Mouse (Mus musculus) layer of hippocampus, postnatal 36 days (tissue): ENCODE results near the gene Zdhhc20. TPM values are rescaled to one million over a fixed set of nuclear protein-coding genes. Genes with fewer than 3 reads are reported as not detected.
A peak's percentile ranks its signal among the peaks of the same experiment; 100 is the strongest.
"Not testable (repeated sequence)": the region's sequence is repeated elsewhere in the genome, so short reads cannot be mapped to it uniquely, and the experiment has no call there.

ENCODE experiments used
- DNase-seq, 2 experiments: peaks; one replicate each; pipeline ENCODE4 v3.0.0; 2022
- total RNA-seq, 2 experiments: library from RNA; stranded (reverse); gene quantifications; 2 replicates each; pipeline ENCODE4 v1.2.3; 2021

The Zdhhc20 gene
- 10 to 100 TPM; 41.5 to 41.6 TPM for total RNA-seq

- DNase-seq, result peak; percentile 96
Observed at GRCm38 (mm10) chr14:57890011-57890842, at the start of gene Zdhhc20. TSS of gene Zdhhc20 (minus strand) at chr14:57890276.

GRCm38 (mm10) chr14:57937297-57937696 is 47.2 kb upstream of the Zdhhc20 start:
- DNase-seq, result no peak

DNA sequence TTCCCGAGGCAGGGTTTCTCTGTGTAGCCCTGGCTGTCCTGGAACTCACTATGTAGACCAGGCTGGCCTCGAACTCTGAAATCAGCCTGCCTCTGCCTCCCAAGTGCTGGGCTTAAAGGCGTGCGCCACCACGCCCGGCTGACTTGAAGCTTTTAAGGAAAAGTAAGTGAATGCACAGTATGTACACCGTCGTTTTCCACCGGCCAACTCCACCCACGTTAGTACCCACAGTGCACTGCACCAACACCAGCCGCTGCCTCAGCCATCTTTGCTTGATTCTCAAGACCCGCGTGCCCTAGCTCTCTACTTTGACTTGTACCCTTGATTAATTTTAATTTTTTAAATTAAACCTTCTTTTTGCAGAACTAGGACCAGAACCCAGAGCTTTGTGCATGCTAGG is 44.6 kb upstream of the Zdhhc20 start:
- DNase-seq, result no peak

DNA sequence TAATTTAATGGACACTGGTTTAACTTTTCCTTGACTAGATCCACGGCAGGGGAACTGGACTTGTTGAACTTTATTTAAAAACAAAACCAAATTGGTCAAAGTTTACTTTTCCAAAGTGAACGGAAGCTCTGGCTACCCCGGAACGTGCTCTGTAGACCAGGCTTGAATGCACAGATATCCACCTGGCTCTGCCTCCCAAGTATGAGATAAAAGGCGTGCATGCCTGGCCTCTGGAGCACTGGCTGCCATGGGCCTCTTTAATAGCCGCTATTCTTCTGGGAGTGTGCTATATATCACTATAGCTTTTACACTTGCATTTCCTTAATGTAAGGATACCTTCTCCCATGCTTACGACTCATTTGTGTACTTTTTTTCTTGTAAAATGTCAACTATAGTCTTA is 43.5 kb upstream of the Zdhhc20 start:
- no peak for DNase-seq

DNA sequence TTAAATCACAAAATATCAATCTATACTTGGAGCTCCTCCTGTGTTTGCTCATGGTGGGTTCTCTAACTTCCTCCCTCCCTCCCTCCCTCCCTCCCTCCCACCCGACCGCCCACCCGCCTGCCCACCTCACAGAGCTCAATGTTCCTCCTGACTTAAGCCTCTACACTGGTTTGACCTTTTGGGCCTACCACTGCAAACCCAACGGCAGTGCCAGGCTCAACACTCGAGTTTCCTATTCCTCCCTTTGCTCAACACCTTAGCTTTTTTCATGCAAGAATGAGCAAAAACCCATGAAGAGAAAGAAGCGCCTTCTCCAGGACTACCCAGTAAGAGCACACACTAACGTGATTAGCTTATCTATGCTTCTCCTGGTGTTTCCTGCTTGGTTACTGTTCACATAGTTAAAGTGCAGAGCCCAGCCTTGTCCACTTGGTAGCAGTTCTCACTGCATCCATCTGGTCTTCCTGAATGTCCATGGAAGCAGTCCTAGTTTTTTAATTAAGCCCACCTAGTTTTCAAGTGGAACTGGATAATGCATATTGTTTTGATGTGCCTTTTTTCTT is 42.9 kb upstream of the Zdhhc20 start:
- DNase-seq, result no peak

DNA sequence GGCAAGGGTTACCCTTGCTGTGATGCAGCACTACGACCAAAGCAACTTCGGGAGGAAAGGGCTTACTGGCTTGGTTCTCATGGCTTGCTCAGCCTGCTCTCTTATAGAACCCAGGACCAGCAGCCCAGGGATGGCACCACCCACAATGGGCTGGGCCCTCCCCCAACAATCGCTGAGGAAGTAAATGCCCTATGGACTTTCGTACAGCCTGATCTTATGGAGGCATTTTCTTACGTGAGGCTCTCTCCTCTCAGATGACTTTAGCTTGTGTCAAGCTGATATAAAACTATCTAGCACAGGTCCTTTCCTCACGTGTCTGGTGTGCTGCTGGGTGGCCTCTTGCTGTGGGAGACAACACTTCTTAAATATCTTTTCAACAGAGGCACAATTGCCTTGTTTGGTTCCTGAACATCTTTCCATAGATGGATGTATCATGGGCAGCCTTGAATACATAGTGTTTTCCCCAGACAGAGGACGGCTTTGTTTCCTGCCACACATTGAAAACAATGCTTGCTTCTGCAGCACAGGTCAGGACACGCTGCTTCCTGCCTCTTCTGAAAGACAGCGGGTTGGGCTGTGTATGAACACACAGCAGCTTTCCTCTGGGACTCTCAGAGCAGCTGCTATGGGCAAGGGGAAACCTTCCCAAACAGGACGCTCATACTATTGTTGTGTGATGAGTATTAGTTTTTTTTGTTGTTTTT is 31.5 kb upstream of the Zdhhc20 start:
- DNase-seq, result peak; percentile 12 to 14

- peak in 1 of 2 experiments; percentile 14 for DNase-seq
Observed at GRCm38 (mm10) chr14:57920568-57921310, 30.7 kb upstream of the Zdhhc20 start.

- no peak for DNase-seq
Observed at GRCm38 (mm10) chr14:57919148-57919875, 29.2 kb upstream of the Zdhhc20 start.

DNA sequence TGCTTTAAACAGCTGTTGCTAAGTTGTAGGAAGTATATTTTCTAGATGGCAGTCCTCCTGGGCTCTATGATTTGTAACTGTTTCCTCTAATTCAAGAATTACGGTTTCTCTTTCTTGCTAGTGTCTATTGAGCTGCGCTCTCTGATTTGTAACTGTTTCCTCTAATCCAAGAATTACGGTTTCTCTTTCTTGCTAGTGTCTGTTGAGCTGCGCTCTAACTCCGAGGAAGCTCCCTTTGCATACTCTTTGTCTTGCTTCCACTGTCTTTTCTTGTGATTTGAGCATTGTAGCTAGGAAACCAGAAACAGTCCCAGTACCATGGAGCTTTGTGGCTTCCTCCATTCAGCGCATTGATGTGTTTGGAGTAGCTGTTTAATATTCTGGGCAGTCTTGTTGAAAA is 25.3 kb upstream of the Zdhhc20 start:
- no peak for DNase-seq

DNA sequence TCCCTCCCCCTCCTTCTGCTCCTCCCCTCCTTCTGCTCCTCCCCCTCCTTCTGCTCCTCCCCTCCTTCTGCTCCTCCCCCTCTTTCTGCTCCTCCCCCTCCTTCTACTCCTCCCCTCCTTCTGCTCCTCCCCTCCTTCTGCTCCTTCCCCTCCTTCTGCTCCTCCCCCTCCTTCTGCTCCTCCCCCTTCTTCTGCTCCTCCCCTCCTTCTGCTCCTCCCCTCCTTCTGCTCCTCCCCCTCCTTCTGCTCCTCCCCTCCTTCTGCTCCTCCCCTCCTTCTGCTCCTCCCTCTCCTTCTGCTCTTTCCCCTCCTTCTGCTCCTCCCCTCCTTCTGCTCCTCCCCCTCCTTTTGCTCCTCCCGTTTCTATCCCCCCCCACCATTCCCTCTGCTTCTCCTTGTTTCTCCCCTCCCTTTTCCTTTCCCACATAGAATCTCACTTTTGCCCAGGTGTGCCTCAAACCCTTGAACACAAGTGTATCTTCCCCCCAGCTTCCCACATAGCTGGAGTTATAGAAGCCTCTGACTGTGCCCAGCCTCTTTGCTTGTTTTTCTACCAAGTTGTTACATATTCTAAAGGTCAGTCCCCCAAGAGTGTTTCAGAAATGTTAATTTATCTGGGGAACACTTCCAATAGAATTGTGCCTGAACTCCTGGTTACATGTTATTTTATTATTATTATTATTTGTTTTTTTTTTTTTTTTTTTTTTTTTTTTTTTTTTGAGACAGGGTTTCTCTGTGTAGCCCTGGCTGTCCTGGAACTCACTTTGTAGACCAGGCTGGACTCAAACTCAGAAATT is 22.3 kb upstream of the Zdhhc20 start:
- not testable (repeated sequence) for DNase-seq

- DNase-seq, result not testable (repeated sequence)
Observed at GRCm38 (mm10) chr14:57911787-57912186, 21.7 kb upstream of the Zdhhc20 start.

- no peak for DNase-seq
Observed at GRCm38 (mm10) chr14:57911316-57911715, 21.2 kb upstream of the Zdhhc20 start.

GRCm38 (mm10) chr14:57910501-57911068 is 20.5 kb upstream of the Zdhhc20 start:
- peak; percentile 79 to 85 for DNase-seq

DNA sequence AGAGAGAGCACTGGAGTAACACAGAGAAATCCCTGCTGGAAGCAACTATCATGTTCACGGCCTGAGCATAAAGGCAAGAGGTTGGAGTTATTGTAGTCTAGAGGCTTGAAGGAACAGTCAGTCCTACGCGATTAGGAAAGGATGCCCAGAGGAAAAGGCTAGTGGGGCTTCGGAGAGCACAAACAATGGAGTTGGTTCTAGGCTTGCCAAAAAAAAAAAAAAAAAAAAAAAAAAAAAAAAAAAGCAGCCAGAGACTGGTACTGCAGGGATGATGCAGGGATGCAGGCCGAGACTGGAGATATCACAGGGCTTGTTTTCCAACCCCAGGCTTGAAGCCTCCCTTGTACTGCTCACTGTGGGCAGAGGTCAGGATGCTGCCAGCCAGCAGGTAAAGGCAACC is 19.2 kb upstream of the Zdhhc20 start:
- DNase-seq, result no peak

DNA sequence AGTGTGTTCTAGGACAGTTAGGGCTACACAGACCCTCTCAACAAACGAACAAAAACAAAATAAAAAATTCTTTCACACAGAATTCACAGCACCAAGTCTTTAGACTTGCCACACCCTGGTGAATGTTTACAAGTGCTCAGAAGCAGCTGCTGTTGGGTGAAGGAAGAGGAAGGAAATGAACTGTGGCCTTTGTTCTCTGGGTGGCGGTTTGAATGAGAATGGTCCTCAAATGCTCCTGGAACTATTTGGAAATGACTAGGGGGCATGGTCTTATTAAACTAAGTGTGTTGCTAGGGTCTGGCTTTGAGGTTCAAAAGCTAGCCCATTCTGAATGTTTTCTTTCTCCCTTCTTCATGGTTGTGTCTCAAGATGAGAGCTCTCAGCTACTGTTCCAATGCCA is 18.4 kb upstream of the Zdhhc20 start:
- no peak for DNase-seq

DNA sequence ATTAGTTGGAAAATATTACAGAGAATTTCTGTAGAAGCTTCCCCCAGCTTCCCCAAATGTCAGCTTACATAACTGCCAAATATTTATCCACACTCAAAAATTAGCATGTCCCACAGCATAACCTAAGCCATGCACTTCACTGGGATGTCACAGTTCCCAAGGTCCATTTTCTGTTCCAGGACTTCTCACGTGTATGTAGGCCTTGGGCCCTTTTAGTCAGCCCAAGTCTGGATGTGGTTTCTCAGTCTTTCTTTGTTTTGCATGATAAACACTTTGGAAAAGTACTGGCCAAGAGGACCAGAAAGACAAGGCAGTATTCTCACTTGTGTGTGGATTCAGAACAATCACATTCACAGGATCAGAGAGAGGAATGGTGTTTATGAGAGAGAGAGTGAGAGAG is 11.9 kb upstream of the Zdhhc20 start:
- no peak for DNase-seq

- no peak for DNase-seq
Observed at GRCm38 (mm10) chr14:57896882-57897281, 6.8 kb upstream of the Zdhhc20 start.

GRCm38 (mm10) chr14:57896088-57896871 is 6.2 kb upstream of the Zdhhc20 start:
- not testable (repeated sequence) for DNase-seq

GRCm38 (mm10) chr14:57894346-57894745 is 4.3 kb upstream of the Zdhhc20 start:
- DNase-seq, result no peak

DNA sequence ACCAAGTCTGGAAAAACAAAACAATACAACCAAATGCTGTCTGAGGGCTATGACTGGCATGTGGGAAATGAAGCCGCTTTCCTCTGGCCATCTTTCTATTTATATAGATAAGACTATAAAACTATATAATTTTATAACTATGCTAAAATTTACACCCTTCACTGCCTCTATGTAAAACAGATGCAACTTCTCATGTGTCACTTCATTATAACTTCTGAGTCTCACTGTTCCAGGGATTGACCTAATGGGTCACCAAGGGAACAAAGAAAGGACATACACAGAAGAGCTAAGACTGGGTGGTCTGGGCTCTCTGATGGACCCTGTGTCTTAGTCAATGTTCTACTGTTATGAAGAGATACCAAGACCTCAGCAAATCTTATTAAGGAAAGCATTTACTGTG is 2.9 kb upstream of the Zdhhc20 start:
- no peak for DNase-seq
